Mouse (Mus musculus): ENCODE results near the gene Slc2a12. TPM values are rescaled to one million over a fixed set of nuclear protein-coding genes. Genes with fewer than 3 reads are reported as not detected.

Gene Slc2a12
- polyA plus RNA-seq, 1 experiment from 2014 or later, result 3.2 TPM

DNA sequence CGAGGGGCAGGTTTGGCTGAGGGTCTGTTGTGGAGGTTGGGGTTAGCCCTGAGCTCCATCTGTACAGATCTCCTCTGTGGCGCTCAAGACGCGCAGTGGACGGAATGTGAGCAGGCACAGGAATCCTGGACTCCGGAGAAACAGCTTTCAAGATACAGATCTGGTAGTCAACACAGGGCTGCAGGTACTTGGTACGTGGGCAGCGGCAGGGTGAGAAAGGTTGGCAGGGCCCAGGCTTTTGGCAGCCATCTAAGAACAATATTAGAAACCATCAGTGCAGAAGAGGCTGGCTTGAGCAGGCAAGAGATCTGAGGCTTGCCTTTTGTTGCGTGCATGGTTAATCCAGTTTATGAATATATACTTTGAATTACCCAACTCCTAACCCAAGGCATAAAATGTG lies 51.4 kb downstream of the Slc2a12 start:
- H3K36me3 ChIP-seq (ENCODE audit: insufficient read depth, low read length), result no peaks in the 10 kb centered on the region
- WGBS, result 60% methylated on average over 9 of the region's 9 CpGs
- TF ChIP-seq EP300 (IDR thresholded peaks at IDR 0.05) (no peak), CTCF (IDR thresholded peaks at IDR 0.05) (peak; percentile 43)
- H3K27me3 ChIP-seq (replicated peaks; ENCODE audit: insufficient read depth, low read length), result no peaks in the 10 kb centered on the region
- peak; percentile 25 for DNase-seq (ENCODE audit: low spot score)
- peak; percentile 56 for ATAC-seq
- H3K9me3 ChIP-seq (ENCODE audit: low read length), result no peaks in the 10 kb centered on the region
- no peak overlapping the region for H3K4me2 ChIP-seq (replicated peaks; ENCODE audit: low read depth, low read length)
- H3K4me3 ChIP-seq (ENCODE audit: low read depth, low read length), result no peak overlapping the region
- H3K4me1 ChIP-seq (ENCODE audit: insufficient read depth, low read depth, low read length), result 0 out of 2 replicates have a peak, but pooled peaks cover 3% of the 10 kb centered on the region
- no peak overlapping the region for H3K9ac ChIP-seq (replicated peaks; ENCODE audit: low read depth)
- no peak overlapping the region for H3K27ac ChIP-seq (ENCODE audit: low read length)

GRCm38 (mm10) chr10:22696864-22697263 lies 52.1 kb downstream of the Slc2a12 start:
- Histone ChIP-seq H3K27ac (ENCODE audit: low read length) (no peak overlapping the region), H3K9me3 (ENCODE audit: low read length) (no peaks in the 10 kb centered on the region), H3K9ac (replicated peaks; ENCODE audit: low read depth) (no peak overlapping the region), H3K4me2 (replicated peaks; ENCODE audit: low read depth, low read length) (no peak overlapping the region), H3K27me3 (replicated peaks; ENCODE audit: insufficient read depth, low read length) (no peaks in the 10 kb centered on the region), H3K36me3 (ENCODE audit: insufficient read depth, low read length) (no peaks in the 10 kb centered on the region), H3K4me3 (ENCODE audit: low read depth, low read length) (no peak overlapping the region), H3K4me1 (ENCODE audit: insufficient read depth, low read depth, low read length) (peaks cover 4% of the 10 kb centered on the region; the same call in 1 of the 2 replicates)
- ATAC-seq (no peak), DNase-seq (ENCODE audit: low spot score) (no peak)
- TF ChIP-seq EP300 (IDR thresholded peaks at IDR 0.05) (no peak), CTCF (IDR thresholded peaks at IDR 0.05) (no peak)
- 64% methylated on average over 7 of the region's 7 CpGs for WGBS

DNA sequence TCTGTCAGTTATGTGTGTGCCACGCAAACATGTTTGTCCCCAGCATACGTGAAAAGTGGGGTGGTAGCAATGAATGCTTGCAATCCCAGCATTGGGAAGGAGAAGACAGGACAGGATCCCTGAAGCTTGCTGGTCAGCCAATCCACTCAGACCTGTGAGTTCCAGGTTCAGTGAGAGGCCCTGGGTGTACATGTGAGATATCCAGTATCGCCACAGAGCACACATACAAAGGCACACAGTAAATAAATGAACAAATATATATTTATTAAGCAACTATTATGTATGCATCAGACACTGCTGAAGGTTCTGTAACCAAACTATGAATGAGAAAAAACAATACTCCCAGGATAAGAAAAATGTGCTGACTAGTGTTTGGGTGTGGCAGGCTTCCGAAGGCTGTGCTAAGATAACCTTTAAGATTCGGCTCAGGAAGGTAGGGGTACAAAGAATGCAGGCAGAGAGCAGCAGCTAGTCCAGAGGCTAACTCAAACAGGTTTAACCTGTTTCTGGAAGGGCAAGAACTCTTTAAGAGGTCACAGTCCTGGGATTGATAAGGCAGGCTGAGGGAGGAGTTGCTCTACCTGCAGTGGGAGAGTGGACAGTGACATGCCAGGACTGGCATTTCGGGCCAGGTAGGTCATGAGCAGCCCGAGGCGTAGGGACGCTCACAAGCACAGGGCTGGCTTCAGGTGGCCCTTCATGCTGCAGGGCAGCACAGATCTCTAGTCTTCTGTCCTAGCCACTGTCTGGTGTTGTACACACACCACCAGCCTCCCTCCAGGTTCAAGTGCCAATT lies 53.5 kb downstream of the Slc2a12 start:
- Histone ChIP-seq H3K27me3 (replicated peaks; ENCODE audit: insufficient read depth, low read length) (no peaks in the 10 kb centered on the region), H3K36me3 (ENCODE audit: insufficient read depth, low read length) (no peaks in the 10 kb centered on the region), H3K4me3 (ENCODE audit: low read depth, low read length) (no peak overlapping the region), H3K9ac (replicated peaks; ENCODE audit: low read depth) (no peak overlapping the region), H3K27ac (ENCODE audit: low read length) (no peak overlapping the region), H3K4me1 (ENCODE audit: insufficient read depth, low read depth, low read length) (peaks cover 6% of the 10 kb centered on the region; the same call in 1 of the 2 replicates), H3K9me3 (ENCODE audit: low read length) (no peaks in the 10 kb centered on the region), H3K4me2 (replicated peaks; ENCODE audit: low read depth, low read length) (no peak overlapping the region)
- peak; percentile 78 for ATAC-seq
- TF ChIP-seq CTCF (IDR thresholded peaks at IDR 0.05) (no peak), EP300 (IDR thresholded peaks at IDR 0.05) (no peak)
- 61% methylated on average over 9 of the region's 9 CpGs for WGBS
- DNase-seq (ENCODE audit: low spot score), result peak; percentile 69

DNA sequence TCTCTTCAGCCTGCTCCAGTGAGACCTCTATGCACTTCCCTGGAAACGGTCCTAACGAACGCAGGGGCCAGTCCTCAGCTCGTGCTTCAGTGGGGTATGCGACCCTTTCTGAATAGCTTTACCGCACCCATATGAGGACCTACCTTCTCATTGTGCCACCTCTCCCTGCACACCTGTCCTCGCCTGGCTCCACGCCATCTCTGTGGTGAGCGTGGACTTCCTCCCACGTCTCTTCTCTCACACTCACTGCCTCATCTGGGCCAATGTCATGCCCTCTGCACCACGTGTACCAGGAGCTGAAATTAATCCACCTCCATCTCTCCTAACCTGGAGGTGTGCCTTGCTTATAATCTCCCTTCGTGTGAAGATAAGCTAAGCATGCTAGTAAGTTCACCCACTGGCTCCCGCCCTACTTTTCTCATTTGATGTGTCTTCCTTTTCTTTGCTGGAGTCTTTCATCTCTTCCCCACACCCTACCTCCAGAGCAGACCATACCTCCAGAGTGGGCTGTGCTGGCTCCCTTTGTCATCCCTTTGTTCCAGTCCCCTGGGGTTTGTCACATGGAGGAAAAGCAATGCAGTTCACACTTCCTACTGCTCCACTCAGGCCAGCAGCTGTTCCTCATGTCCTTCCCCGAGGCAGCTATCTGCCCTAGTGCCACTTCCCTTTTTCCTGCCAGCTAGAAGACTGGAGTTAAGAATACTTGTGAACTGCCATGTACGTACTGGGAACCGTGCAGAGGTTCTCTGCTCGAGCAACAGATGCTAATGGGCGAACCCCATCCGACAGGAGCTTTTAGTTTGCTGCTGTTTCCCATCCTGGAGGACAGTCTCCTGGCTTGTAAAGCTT lies 54.9 kb downstream of the Slc2a12 start:
- TF ChIP-seq CTCF (IDR thresholded peaks at IDR 0.05), result no peak
- TF ChIP-seq EP300 (IDR thresholded peaks at IDR 0.05), result no peak
- Histone ChIP-seq H3K36me3 (ENCODE audit: insufficient read depth, low read length) (no peaks in the 10 kb centered on the region), H3K27me3 (replicated peaks; ENCODE audit: insufficient read depth, low read length) (no peaks in the 10 kb centered on the region), H3K27ac (ENCODE audit: low read length) (no peak overlapping the region), H3K4me1 (ENCODE audit: insufficient read depth, low read depth, low read length) (peaks cover 6% of the 10 kb centered on the region; the same call in 1 of the 2 replicates), H3K9me3 (ENCODE audit: low read length) (no peaks in the 10 kb centered on the region), H3K4me2 (replicated peaks; ENCODE audit: low read depth, low read length) (no peak overlapping the region), H3K4me3 (ENCODE audit: low read depth, low read length) (no peak overlapping the region), H3K9ac (replicated peaks; ENCODE audit: low read depth) (no peak overlapping the region)
- 54% methylated on average over 19 of the region's 19 CpGs for WGBS
- no peak for DNase-seq (ENCODE audit: low spot score)
- ATAC-seq, result no peak

DNA sequence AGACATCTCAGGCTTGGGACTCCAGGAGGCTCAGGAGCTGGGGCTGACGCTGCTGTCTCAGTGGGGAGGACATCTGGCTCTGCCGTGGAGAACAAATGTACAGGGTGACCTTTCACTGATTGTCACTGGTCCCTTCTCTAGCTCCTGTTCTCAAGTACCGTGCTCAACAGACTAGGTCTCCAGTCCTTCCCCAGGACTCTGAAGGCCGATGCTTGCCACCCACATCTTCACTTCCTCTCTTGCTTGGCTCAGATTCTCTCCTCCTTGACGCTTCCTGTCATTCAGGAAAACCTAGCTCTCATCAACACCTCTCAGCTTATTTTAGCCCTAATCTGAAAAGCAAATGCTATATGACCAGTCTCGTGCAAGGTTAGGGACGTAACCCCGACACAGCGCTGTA lies 56.0 kb downstream of the Slc2a12 start:
- TF ChIP-seq CTCF (IDR thresholded peaks at IDR 0.05), result no peak
- TF ChIP-seq EP300 (IDR thresholded peaks at IDR 0.05), result no peak
- Histone ChIP-seq H3K4me1 (ENCODE audit: insufficient read depth, low read depth, low read length) (peaks cover 6% of the 10 kb centered on the region; the same call in 1 of the 2 replicates), H3K36me3 (ENCODE audit: insufficient read depth, low read length) (0 out of 2 replicates have a peak, but pooled peaks cover 3% of the 10 kb centered on the region), H3K27me3 (replicated peaks; ENCODE audit: insufficient read depth, low read length) (no peaks in the 10 kb centered on the region), H3K27ac (ENCODE audit: low read length) (no peak overlapping the region), H3K9me3 (ENCODE audit: low read length) (no peaks in the 10 kb centered on the region), H3K4me3 (ENCODE audit: low read depth, low read length) (no peak overlapping the region), H3K4me2 (replicated peaks; ENCODE audit: low read depth, low read length) (no peak overlapping the region), H3K9ac (replicated peaks; ENCODE audit: low read depth) (no peak overlapping the region)
- DNase-seq (ENCODE audit: low spot score) (no peak), ATAC-seq (no peak)
- WGBS, result 45% methylated on average over 9 of the region's 9 CpGs

Data from lung, postnatal 0 days (tissue).